Mouse (Mus musculus): Measurements from ENCODE around the gene Ccnd3.

The Ccnd3 gene

DNA sequence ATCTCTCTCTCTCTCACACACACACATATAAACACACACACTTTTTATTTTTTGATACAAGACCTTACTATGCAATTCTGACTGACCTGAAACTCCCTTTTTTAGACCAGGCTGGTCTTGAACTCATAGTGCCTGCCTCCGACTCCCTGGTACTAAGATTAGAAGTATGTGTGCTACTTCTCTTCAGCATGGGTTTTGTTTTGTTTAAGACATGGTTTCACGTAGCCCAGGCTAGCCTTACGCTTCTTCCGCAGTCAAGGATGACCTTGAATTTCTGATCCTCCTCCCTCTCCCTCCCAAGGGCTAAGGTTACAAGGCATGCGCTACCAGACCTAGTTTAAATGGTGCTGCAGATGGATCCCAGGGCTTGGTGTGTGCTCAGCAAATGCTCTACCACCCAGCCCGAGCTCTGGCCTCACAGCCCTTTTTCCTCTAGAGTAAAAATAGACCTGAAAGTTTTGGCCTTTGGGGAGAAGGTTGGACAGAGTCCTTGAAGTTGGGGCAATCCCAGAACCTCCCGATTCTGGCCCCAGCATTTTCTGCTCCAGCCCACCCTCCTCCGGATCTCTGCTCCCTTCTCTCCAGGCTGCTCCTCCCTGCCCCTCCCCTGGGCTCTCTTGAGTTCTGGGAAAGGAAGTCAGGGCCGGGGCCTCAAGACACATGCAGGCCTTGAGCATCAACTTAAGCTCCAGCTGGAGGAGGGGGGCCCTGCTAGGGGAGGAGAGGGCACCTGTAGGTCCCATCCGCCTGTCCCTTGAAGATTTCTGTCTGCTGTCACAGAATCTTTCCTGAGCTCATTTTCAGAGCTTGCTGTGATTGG lies 8.3 kb downstream of the Ccnd3 start:
- DNase-seq (ENCODE audit: low spot score in 2 of 2), result no peak

DNA sequence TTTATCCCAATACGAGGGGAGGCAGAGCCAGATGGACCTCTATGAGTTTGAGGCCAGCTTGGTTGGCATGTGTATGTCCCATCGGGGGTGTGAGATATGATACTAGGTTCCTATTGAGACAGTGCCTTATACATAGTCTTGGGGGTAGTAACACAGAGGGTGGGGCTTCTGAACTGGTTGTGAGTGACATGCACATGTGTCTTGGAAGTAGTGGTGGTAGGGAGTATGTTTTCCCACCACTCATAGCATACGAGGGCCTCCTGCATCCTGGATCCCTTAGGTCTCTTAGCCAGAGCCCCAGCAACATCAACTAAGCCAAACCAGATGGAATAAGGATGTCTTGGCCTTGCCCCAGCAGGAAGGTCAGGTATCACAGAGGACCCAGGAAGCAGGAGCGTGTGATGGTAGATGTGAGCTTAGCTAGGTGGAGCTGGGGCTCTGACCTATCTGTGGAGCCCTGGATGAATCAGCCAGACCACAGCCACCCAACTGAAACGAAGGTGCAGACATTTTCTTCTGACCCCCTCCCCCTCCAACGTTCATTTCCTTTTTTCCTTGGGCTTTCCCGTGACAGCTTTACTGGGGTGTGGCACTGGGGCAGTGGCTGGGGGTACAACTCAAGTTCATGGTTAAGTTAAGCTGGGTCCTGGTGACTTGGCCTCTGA lies 10.5 kb downstream of the Ccnd3 start:
- no peak for DNase-seq (ENCODE audit: low spot score in 2 of 2)

DNA sequence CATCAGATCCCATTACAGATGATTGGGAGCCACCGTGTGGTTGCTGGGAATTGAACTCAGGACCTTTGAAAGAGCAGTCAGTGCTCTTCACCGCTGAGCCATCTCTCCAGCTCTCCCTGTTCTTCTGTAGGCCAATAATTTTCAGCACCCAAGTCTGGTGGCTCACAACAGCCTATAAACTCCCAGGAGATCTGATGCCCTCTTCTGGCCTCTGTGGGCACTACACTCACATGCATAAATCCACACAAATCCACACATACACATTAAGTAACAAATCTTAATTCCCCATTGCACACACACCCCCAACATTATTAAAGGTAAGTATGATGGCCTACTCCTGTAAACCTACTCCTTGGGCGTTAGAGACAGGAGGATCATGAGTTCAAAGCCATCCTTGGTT lies 11.4 kb downstream of the Ccnd3 start:
- no peak for DNase-seq (ENCODE audit: low spot score in 2 of 2)

DNA sequence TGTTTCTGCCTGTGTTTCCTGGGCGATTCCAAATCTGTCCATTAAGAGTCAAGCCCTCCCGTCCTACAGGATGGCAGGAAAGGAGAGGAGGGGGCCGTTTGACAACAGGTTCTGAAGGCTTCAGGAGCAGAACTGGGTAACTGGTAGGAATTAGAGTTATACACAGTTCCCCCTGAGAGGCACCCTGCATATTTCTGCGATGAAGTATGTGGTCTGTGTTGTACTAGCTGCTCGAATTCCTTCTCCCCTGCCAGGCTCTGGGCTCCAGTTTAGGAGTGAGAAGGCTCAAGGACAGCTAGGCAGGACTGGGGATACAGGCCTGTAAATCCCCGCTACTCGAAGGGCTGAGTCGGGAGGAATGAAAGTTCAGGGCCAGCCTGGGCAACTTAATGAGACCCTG lies 13.4 kb downstream of the Ccnd3 start:
- no peak for DNase-seq (ENCODE audit: low spot score in 2 of 2)

DNA sequence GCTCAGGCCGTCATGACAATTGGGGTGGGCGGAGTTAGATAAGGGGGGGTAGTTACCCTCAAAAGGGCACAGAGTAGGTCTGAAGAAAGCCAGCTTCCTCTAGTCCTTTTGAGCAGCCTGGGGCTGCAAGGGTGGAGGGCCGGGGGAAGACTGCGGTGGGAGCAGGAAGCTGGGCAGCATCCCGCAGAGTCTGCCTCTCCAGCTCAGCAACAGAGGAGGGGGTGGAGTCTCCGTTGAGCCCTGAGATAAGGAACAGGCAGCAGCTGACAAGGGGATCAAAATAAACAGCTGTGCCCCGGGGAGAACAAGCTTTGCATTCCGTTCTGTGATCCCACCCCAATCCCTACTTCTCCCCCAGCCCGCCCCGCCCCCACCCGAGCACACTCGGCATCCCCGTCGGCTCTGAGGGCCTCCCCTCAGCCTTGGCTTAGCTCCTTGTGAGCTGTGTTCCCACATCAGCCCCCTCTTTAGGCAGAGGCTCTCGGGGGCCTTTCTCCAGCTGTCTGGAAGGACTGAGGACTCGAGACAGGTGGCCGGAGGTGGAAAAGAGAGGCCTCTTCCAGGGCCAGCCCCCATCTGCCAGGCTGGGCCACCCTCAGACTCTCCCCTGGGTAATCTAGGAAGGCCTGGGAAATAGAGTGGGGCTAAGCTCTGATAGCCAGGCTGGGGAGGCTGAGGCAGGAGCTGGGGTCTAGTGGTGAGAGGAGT lies 16.9 kb downstream of the Ccnd3 start:
- DNase-seq (ENCODE audit: low spot score in 2 of 2), result peak in 1 of 2 experiments; percentile 23

DNA sequence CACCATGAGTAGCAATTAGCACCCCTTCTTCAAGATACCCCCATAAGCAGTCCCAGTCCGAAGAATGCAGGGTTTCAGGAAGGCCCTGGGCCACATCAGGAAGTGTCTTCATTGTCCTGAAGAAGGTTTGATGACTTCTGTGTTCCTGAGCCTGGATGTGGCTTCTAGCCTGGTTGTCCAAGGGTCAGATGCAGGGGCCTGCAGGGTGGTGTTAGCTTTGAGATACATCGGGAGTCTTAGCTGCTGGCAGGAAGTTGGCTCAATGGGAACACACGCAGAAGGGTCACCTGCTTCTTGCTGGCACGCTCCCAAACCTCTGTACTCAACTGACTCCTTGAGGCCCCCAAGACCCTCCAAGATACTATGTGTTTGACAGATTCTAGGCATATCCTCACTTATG lies 17.7 kb downstream of the Ccnd3 start:
- DNase-seq (ENCODE audit: low spot score in 2 of 2), result no peak

DNA sequence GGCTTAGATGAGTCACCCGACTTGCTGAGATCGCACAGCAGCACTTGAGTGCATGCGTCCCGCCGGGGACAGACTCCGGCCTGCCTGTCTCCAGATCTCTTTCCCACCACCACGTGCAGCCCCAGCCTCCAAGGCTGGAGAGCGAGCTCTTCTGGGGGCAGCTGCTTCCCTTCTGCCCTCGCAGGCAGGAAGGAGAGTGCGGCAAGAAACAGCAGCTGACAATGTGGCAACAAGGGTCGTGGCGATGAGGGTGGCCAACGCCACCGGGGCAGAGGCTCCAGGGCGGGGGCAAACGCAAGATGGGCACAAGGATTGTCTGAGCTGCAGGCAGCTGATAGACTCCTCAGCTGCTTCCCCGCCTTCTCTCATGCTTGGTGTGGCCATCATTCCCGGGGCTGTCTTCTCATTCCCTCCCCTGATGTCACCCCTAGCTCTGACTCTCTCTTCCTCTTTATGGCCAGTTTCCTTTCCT lies 18.4 kb downstream of the Ccnd3 start:
- no peak for DNase-seq (ENCODE audit: low spot score in 2 of 2)

DNA sequence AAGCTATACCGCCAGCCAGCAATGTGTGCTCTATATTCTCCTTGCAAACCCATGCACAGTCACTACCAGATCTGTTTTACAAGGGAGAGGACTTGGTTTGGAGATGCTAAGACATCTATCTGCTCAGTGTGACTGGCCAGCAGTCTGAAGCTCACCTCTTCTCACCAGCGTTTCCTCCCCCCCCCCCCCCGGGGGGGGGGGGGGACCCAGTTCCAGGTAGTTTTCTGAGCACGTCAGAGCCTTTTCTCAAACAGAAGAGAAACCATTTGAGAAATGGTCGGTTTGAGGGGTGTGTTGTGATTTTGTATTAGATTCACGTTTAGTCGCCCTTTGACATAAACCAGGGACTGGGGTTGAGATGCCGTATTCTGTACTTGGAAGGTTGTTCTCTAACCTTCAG lies 19.2 kb downstream of the Ccnd3 start:
- no peak for DNase-seq (ENCODE audit: low spot score in 2 of 2)

DNA sequence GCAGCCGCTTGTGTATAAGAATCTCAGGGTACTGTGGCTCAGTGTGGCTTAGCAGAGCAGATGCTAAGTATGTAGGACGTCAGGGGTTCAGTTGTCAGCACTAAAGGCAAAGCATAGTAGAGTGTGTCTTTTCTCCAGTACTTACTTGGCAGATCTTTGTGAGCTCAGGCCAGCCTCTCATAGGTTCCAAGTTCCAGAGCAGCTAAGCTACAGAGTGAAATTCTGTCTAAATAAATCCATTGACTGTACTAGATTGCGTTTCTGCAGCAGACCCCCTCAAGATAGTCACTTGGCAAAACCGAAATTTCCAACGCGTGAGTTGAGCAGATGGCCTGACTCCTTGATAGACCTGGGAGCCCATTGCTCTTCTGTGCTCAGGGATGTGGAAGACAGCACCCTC lies 20.1 kb downstream of the Ccnd3 start:
- DNase-seq (ENCODE audit: low spot score in 2 of 2), result no peak

DNA sequence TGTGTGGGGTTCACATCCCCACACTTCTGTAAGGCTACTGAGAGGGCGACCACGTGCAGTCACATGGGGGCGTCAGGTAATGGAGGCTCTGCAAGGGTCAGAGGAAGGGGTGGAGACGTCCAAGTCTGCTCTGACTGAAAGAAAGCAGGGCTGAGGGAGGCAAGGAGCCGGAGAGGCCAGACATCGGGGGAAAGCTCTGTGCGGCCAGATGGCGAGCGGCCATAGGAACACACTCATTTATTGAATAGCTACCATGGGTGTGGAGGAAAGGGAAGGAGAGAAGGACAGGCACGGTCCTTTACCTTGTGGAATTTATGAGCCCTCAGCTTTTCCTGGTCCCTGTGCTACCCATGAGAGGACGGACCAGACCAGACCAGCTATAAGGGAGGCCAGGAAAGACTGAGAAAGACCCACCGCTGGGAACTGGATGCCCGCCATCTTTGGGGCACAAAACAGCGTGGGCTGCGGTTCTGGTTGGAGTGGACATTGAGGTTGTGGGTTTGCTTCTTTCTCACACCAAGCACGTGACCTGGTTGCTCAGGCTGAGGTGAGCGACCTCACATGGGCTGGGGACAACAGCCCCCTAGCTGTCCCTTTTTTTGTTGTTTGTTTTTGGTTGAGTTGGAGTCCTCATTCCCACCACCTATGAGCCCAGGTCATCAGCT lies 22.1 kb downstream of the Ccnd3 start:
- DNase-seq (ENCODE audit: low spot score in 2 of 2), result no peak

DNA sequence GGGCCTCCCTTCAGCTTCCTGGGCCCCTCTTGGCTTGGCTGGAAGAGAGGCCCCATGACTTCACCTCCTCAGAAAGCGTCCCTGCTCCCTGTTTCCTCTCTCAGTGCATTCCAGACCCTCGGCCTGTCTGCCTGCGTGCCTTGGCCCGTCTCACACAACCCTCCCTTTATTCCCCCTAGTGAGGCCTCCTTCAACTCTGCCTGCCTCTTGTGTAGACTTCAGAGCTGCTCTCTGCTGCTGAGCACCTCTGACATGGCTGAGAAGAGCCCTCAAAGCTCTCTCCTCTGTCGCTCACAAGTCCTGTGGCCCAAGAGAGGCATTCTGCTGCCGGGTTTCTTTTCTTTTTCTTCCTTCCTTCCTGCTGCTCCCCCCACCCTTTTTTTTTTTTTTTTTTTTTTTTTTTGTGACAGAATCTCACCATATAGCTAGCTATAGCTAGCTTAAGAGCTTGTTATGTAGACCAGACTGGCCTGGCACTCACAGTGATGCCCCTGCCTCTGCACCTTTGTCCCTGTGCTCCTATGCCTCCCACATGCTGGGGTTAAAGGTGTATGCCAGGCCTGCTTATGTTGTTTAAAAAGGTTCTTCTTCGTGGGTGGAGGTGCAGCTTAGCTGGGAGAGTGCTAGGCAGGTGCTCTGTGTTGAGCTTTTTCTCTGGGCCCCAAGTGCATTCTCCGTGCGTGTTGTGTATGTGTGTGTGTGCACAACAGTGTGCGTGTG lies 22.9 kb downstream of the Ccnd3 start:
- DNase-seq (ENCODE audit: low spot score in 2 of 2), result no peak

DNA sequence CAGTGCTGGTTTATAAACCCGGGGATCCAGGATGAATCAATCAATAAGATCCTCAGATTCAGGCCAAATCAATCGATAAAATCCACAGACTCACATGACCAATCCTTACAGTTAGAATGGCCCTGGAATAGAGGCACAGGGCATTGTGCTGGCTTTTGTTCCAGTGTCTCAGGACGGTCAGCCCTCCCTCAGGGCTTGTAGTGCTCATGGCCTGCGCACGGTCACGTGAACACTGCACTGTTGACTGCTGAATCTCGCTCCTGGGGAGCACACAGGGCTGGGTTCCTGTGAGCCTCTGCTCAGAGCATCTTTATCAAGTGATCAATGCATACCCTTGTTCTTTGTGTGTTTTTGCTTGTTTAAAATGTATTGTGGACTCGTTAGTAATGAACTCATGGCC lies 24.1 kb downstream of the Ccnd3 start:
- DNase-seq (ENCODE audit: low spot score in 2 of 2), result no peak

DNA sequence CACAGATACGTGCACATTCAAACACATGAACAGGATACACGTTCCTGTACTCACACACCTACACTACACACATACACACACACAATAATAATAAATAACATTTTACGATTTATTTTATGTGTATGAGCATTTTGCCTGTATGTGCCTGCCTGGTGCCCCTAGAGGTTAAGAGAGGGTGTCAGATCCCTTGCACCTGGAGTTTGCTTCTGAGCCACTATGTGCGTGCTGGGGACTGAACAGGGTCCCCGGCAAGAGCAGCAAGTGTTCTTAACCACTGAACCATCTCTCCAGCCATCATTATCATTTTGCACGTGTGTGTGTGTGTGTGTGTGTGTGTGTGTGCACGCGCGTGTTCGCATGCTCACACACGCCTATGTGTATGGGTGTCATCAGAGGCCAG lies 24.7 kb downstream of the Ccnd3 start:
- DNase-seq (ENCODE audit: low spot score in 2 of 2), result no peak

DNA sequence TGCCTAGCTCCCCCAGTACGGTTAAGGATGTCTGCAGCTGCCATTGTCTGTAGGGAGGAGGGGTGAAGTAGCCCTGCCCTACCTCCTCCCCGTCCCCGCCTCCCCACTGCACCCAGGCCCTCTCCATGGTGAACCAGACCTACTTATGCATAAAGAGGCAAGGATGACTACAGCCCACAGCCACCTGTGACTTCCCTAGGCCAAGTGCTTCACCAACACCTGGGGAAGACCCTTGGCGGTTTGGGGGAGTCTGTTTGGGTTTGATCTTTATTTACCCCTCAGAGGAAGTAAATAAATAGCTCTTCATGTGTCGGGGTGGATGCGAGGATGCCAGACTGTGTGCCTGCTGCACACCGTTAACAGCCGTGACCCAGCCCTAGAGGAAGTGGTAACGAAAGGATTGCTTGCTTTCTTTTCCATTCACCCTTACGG lies 26.6 kb downstream of the Ccnd3 start:
- DNase-seq (ENCODE audit: low spot score in 2 of 2), result no peak

DNA sequence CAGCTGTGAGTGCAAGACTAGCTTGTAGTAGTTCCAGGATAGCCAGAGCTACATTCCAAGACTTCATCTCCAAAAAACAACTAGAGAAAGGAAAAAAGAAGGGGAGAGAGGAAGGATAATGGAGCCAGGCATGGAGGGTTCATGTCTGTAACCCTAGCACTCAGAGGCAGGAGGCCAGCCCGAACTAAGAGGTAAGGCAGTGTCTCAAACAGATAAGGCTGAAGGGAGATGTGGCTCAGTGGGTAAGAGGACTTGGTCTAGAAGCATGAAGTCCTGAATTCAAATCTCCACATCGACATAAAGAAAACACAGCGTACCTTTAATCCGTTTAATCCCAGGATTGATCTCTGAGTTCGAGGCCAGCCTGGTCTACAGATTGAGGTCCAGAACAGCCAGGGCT lies 27.5 kb downstream of the Ccnd3 start:
- no peak for DNase-seq (ENCODE audit: low spot score in 2 of 2)

DNA sequence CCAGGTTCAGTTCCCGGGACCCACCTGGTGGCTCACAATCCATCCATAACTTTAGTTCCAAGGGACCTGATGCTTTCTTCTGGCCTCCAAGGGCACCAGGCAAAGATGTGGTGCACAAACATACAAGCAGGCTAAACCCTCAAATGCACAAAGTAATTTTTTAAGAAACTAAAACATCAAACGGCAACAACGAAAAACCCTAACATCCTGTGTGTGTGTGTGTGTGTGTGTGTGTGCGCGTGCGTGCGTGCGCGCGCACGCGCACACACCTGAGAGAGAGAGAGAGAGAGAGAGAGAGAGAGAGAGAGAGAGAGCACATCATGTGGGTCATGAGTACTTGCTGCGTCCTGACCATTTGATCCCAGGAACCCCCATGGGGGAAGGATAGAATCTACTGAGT lies 28.8 kb downstream of the Ccnd3 start:
- DNase-seq (ENCODE audit: low spot score in 2 of 2), result no peak

DNA sequence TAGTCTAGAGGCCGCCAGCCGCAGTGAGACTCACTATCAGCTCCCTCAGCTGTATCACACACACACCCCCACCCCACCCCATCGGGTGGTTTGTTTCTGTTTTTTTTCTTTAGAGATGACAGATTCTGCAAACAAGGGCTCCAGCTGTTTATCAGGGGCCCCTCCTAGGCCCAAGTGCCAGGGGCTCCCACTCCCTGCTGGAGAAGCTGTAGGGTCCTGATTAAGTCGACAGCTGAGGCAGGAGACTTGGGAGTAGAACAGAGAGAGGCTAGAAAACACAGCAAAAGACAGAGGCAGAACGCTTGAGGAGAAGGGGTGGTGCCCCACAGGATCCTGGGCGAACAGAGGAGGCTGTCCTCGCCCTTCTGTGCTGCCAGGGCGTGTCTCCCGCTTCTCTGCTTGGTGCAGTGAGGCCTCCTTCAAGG lies 31.0 kb downstream of the Ccnd3 start:
- no peak for DNase-seq (ENCODE audit: low spot score in 2 of 2)

DNA sequence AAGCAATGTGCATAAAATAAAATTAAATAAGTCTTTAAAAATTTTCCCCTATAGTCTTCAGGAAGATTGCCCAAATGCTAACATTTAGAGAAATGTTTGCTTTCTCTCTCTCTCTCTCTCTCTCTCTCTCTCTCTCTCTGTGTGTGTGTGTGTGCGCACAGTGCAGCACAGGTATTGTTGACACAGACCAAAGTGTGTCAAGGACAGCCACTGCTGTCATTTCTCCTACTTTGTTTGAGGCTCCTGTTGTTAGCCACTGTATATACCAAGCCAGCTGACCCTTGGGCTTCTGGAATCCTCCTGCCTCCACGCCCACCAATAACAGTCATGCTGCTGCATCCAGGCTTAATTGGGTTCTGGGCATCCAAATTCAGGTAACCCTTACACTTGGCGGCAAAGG lies 33.2 kb downstream of the Ccnd3 start:
- DNase-seq (ENCODE audit: low spot score in 2 of 2), result no peak

DNA sequence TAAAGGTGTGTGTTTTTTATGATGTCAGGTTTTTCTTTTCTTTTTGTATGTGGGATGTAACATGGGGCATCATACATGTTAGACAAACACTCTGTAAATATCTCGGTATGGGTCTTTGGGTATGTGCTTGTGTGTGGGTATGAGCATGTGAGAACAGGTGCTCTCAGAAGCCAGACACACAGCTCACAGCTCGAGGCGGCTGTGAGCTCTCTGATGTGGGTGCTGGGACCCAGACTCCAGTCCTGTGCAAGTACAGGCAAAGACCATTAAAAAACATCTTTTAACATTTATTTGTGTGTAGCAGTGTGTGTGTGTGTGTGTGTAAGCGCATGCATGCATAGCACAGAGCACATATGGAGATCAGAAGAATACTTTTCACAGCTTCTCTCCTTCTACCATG lies 34.3 kb downstream of the Ccnd3 start:
- no peak for DNase-seq (ENCODE audit: low spot score in 2 of 2)

DNA sequence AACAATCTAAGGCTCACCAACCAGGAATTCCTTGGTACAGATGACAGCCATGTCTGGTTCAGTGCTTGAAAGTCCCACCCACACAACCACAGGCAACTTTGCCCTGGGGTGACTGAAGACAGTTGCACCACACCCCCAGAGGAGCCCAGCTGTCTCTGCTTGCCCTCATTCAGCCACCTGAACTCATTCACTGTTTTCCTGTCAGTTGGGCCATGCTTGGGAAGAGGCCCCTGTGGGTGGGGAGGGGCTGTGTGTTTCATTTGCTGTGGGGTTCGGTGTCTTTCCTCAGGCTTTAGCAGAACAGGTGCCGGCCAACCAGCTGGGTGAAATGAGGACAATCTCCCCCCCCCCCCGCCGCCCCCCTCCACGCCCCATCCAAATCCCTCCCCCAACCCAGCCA lies 37.2 kb downstream of the Ccnd3 start:
- DNase-seq (ENCODE audit: low spot score in 2 of 2), result no peak

DNA sequence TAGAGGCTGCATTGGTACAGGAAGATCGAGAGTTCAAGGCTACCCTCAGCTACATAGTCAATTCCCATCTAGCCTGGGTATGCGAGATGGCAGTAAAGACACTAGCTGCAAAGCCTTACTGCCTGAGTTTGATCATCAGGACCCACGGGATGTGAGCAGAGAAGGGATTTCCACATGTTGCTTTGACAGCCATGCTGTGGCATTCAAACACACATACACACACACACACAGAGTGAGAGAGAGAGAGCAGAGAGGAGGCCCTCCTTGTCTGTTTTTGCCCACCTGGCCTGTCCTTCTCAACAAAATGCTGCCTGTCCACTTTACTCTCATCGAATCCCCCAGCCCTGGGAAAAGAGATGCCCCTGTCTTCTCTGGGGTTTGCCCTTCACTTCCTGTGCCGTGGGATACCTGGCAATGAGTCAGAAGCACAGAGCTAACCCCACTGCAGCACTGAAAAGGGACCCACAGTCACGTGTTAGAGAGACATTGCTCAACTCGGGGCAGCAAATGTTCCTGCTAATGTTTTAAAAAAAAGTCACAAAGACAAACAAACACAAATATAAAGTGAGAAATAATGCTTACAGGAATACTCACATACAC lies 38.3 kb downstream of the Ccnd3 start:
- no peak for DNase-seq (ENCODE audit: low spot score in 2 of 2)

All from frontal cortex, postnatal 36 days (tissue).